Mouse (Mus musculus) CD4-positive, CD25-positive, alpha-beta regulatory T cell (primary cell): Measurements from ENCODE around the gene Rbl2. TPM values are rescaled to one million over a fixed set of nuclear protein-coding genes. Genes with fewer than 3 reads are reported as not detected.

ENCODE experiments used
- polyA plus RNA-seq: library from polyadenylated mRNA; unstranded; fragments of 100-300 nt; shearing (Covaris generic); gene quantifications from one replicate; pipeline ENCODE4 v1.2.1, GENCODE M21; 2017

Gene Rbl2
- 121 TPM for polyA plus RNA-seq

DNA sequence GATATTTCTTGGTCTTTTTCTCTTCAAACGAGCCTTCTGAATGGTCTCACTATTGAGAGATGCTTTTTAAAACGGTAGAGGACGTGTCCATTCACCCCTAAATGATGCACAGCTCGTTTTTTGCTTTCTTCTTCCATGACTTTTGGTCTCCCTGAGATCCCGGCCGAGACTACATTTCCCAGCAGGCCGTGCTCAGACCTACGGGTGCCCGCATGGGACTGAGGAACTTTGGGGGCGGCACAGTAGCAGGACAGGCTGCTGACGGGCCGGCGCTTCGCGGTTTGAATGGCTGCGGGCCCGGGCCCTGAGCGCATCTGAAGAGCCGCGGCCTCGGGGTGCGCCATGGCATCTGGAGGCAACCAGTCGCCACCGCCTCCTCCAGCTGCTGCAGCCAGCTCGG lies at the start of gene Rbl2:
Gene Rbl2, plus strand, starts transcription at position 224 of the 400 bp plus-strand sequence.

Other genes starting within 250 kb of the Rbl2 start
- 143 TPM for gene Chd9, start 241.7 kb upstream of the Rbl2 start, polyA plus RNA-seq
- 35.0 TPM for gene Aktip, start 129.9 kb downstream of the Rbl2 start, polyA plus RNA-seq
- gene Rpgrip1l, start 243.2 kb downstream of the Rbl2 start, polyA plus RNA-seq = 2.2 TPM
- gene Fto, start 243.5 kb downstream of the Rbl2 start, polyA plus RNA-seq = 65.1 TPM